Mouse (Mus musculus): Measurements from ENCODE around the gene BC048403. TPM values are rescaled to one million over a fixed set of nuclear protein-coding genes. Genes with fewer than 3 reads are reported as not detected.
A peak's percentile ranks its signal among the peaks of the same experiment; 100 is the strongest.

BC048403 gene
- 1 to 10 TPM; 8.6 to 8.8 TPM for total RNA-seq (2021)

DNA sequence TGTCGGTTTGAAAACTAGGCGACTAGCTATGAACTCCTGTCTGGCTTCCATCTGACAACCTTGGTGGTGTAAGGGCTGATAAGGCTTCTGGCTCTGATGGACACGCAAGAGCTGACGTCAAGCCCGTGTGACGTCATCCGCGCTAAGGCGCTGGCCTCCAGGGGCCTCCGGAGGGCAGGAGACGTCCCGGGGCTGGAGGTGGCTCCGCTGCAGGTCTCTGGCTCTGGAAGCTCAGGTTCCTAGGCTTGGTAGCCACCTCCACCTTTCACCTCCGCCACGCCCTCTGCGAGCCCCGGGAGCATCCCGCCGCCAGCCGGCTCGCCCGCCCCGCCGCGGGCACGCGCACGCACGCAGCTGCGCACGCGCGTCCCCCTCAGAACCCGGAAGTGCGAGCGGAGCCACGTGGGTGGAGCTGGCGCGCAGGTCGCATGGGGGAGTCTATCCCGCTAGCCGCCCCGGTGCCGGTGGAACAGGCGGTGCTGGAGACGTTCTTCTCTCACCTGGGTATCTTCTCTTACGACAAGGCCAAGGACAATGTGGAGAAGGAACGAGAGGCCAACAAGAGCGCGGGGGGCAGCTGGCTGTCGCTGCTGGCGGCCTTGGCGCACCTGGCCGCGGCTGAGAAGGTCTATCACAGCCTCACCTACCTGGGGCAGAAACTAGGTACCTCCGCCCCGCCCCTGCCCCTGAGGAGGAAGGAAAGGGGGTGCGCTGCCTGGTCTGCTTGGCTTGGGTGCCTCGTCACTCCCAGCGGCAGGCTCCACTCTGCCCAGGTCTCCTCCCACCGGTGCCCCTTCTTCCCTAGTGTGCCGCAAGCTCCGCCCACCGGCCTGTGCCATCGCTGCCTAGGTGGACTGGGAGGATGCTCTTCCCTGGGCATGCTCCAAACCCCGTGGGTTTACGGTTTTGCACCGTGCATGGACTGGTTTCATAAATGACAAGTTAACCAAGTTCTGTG is at the start of gene BC048403:
BC048403 (plus strand) TSS at position 390 of the 958 bp plus-strand sequence.
- intact Hi-C loops (cut with DNase I): no loop called here
- peak; percentile 74 to 91 for DNase-seq (ENCODE audit: extremely low spot score in 1 of 2, low spot score in 2 of 2)

DNA sequence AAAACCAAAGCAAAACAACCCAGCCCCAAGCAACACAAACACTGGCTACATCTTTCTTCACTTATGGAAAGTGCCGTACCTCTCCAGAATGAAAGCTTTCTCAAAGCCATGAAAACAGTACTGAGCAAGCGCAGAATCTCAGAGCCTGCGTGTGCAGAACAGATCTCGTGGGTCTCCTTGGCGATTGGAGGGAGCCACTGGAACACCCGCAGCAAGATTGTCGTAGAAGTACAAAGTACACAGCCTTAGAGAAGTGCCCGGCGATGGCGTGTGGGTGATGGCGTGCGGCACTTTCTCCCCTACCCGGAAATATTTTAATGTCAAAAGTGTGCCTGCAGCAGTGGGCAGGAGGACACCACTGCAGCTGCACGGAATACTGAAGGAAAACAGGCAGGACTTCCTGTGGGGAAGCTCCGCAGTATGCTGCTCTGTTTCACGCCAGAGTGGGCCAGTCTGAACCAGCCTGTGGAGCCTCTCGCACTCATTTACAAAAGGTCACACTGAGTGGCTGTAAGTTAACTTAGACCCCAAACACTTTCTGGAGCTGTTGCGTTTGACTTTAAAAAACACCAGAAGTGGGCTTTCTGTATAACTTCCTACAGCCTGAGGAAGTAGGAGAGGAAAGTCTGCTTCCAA is 46.7 kb upstream of the BC048403 start:
- DNase-seq (ENCODE audit: extremely low spot score in 1 of 2, low spot score in 2 of 2): no peak
- intact Hi-C loops (cut with DNase I): no loop called here

- intact Hi-C loops (cut with DNase I): no loop called here
Observed at GRCm38 (mm10) chr10:121694567-121694966, 45.2 kb upstream of the BC048403 start.

DNA sequence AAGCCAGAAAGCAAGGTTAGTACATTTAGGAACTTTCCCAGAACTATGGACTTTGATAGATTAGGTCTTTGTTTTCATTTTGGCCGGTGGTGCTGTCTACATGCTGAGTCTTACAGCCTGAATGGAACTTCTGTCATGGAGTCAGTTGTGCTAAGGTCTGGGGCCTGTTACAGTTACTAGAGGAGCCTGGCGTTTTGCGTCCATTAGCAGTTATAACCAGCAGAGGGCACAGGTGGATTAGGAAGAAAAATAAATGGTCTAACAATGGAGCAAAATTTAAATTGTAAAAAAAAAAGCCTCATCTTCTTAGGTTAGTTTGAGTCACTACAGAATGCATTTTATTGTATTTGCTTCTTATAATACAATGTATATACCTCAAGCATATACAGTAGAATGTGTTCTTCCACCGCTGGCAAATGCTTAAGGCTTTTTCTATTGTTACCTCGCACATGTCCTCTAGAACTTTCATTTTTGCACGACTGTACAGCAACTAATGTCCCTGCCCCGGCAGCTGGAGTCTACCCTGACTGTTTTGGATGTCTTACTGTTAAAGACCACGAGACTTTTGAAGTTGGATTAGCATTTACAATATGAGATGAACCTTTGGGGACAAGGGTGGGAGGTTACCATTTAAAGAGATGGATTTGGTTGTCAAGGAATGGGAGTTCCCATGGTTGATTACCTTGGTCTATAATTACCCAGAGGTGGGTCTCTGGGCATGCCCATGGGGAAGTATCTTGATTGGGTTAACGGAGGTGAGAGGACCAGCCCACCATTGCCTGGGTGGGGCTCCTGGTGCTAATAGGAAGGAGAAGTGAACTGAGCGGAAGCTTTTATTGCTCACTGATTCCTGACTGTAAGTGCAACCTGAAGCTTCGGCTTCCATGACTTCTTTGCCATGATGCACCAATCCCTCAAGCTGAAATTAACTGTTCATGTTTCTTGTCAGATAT is 38.2 kb upstream of the BC048403 start:
- intact Hi-C loops (cut with DNase I): loop anchor here (5.0 kb wide), 1 partner anchor 351 kb away; no protein-coding TSS in a partner anchor
- peak; percentile 31 to 47 for DNase-seq (ENCODE audit: extremely low spot score in 1 of 2, low spot score in 2 of 2)

More at GRCm38 (mm10) chr10:121694567-121694966, 45.2 kb upstream of the BC048403 start:
- no peak for DNase-seq (ENCODE audit: extremely low spot score in 1 of 2, low spot score in 2 of 2)

DNA sequence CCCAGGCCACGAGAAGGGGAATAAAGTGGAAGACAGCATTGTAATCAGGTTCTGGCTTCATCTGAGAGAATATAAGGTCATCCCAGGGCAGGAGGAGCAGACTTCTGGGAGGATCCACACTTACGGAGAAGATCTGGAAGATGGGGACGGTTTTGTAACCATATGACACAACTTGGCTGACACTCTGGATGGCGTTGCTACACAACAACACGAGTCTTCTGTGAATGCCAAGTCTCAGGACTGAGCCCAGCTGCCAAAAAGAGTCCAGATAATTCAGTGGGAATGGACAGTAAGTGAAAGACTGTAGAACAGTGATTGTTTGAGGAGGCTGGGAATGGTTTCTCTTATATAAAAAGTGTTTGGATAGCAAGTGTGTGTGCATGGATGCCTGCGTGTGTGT is 36.1 kb upstream of the BC048403 start:
- DNase-seq (ENCODE audit: extremely low spot score in 1 of 2, low spot score in 2 of 2): no peak
- intact Hi-C loops (cut with DNase I): loop anchor here (5.0 kb wide), 1 partner anchor 349 kb away; no protein-coding TSS in a partner anchor

- DNase-seq (ENCODE audit: extremely low spot score in 1 of 2, low spot score in 2 of 2): no peak
- intact Hi-C loops (cut with DNase I): loop anchor here (5.0 kb wide), 1 partner anchor 347 kb away; no protein-coding TSS in a partner anchor
Observed at GRCm38 (mm10) chr10:121704871-121705270, 34.9 kb upstream of the BC048403 start.

DNA sequence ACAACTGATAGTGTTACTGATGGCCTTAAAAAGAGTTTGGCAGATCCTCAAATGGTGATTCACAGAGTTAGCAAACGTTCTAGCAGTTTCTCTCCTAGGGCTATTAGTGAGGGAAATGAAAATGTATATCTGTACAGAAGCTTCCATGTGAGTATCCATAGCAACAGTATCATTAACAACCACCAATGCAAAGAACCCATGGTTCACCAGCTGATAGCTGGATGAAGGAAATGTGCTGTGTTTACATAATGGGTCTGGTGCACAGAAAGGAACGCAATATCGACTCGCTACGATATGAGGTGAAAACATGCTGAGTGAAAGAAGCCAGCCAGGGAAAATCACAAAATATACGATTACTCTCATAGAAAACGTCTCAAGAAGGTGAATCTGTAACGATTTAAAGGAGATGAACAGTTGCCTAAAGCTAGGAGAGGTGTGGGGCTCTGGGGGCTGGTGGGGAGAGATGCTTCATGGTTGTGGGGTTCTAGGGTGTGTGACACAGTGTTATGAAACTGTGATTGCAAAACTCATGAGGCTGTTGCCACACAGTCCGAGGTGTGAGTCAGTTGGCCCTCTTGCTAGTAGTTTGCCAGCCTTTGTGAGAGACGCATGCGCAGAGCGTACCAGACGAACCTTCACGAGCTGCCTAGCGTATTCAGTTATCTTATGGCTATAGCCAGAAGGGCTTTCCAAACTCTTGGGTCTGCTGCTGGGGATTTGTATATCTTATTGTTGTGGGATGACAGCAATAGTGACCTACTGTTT is 34.2 kb upstream of the BC048403 start:
- intact Hi-C loops (cut with DNase I): no loop called here
- DNase-seq (ENCODE audit: extremely low spot score in 1 of 2, low spot score in 2 of 2): no peak

DNA sequence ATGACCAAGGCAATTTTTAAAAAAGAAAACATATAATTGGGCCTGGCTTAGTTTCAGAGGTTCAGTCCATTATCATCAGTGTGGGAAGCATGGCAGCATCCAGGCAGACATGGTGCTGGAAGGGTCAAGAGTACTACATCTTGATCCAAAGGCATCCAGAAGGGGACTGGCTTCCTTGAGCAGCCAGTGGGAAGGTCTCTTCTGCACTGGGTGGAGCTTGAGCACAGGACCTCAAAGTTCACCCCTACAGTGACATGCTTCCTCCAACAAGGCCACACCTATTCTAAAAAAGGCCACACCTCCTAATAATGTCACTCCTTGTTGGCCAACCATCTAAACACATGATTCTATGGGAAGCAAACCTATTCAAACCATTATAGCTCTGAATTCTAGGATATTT is 22.9 kb upstream of the BC048403 start:
- intact Hi-C loops (cut with DNase I): no loop called here
- no peak for DNase-seq (ENCODE audit: extremely low spot score in 1 of 2, low spot score in 2 of 2)

DNA sequence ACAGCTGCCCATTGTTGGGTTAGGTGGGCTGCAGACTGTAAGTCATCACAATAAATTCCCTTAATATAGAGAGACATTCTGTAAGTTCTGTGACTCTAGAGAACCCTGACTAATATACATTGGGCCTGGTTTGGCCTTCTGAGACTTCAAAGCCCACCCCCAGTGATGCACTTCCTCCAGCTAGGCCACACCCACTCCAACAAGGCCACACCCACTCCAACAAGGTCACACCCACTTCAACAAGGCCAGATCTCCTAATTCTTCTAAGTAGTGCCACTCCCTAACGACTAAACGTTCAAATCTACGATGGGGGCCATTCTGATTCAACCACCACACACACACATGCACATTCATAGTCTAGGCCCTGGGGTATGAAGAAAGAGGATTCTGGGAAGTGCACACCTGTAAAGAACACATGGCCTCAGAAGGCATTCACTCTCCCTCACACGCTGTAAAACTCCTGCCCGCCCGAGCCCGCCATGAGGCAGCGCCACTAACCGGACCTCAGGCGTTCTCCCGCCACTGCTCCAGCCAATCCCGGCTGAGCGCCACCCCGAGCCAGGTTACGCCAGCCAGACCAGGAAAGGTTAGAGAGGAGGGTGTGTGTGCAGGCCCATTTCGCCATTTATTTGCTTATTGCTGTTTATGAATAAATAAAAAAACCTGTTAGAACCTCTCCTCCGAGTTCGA is 20.7 kb upstream of the BC048403 start:
- DNase-seq (ENCODE audit: extremely low spot score in 1 of 2, low spot score in 2 of 2): no peak
- intact Hi-C loops (cut with DNase I): no loop called here

DNA sequence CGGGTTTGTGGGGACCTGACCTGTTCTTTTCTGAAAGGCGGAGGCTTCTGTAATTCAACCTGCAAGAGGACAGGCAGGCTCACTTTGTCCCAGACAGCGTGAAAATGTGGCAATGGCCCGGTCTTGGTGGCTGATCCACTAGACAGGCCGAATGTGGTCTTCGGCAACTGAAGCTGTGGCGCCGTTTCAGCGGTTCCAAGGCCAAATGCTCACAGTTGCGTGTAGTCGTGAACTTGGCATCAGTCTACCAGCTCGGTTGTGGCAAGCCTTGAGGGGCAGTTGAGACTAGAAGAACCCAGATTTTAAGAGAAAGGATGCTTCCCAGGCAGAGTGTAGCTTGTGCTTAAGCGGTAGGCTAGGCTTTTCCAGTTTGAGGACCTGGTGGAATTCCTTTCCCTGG is 19.0 kb upstream of the BC048403 start:
- DNase-seq (ENCODE audit: extremely low spot score in 1 of 2, low spot score in 2 of 2): no peak
- intact Hi-C loops (cut with DNase I): no loop called here

DNA sequence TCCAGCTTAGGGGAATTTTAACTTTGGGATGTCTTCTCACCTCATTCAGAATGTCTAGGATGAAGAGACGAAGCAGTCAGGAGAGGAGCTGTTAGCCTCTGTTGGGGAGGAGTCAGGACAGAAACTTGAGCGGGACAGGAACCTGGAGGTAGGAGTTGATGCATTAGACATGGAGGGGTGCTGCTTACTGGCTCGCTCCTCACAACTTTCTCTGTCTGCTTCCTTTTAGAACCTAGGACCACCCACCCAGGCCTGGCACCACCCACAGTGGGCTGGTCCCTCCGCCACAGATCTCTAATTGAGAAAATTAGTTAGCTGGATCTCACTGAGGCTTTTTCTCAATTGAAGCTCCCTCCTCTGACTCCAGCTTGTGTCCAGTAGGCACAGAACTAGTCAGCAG is 13.2 kb upstream of the BC048403 start:
- intact Hi-C loops (cut with DNase I): no loop called here
- no peak for DNase-seq (ENCODE audit: extremely low spot score in 1 of 2, low spot score in 2 of 2)

DNA sequence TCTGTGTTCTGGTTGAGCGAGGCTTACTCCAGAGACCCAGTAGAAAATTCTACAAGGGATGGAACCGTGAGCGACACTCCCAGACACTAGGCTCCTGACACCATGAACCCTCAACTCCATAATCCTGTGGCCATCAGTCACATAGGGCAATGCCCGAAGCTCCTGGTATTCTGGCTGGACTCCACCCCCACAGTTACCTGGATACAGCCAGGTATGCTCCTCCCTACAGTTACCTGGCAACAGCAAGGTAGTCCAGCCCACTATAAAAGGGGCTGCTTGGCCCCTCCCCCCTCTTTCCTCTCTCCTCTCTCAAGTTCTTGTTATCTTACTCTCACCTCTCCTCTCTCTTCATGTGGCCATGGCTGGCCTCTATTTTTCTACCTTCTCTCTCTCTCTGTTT is 12.6 kb upstream of the BC048403 start:
- intact Hi-C loops (cut with DNase I): no loop called here
- DNase-seq (ENCODE audit: extremely low spot score in 1 of 2, low spot score in 2 of 2): no peak

- no peak for DNase-seq (ENCODE audit: extremely low spot score in 1 of 2, low spot score in 2 of 2)
- intact Hi-C loops (cut with DNase I): no loop called here
Observed at GRCm38 (mm10) chr10:121728226-121728625, 11.5 kb upstream of the BC048403 start.

DNA sequence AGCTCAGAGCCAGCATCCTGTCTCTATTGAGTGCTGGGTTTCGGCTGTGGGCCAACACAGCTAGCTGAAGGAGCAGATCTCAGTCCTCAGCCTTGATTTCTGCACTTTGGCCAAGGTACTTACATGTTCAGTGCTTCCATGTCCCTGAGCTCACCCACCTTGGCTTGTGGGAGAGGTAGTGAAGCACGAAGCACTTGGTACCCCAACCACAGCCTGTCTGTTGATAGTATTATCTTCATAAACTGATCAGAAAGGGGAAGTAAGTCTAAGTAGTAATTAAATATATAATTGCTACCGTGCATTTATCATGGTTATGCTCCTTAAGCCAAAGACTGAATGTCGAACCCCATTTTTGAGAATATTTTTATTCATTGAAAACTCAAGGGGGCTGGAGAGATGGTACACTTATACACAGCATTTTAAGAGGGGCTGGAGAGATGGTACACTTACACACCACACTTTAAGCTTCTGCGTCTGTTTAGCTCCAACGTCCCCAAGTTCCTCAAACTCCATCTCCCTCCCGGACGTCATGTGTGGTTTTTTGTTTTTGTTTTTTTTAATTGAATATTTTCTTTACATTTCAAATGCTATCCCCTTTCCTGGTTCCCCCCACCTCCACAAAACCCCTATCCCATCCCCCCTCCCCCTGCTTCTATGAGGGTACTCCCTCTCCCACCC is 8.6 kb upstream of the BC048403 start:
- intact Hi-C loops (cut with DNase I): no loop called here
- DNase-seq (ENCODE audit: extremely low spot score in 1 of 2, low spot score in 2 of 2): no peak

DNA sequence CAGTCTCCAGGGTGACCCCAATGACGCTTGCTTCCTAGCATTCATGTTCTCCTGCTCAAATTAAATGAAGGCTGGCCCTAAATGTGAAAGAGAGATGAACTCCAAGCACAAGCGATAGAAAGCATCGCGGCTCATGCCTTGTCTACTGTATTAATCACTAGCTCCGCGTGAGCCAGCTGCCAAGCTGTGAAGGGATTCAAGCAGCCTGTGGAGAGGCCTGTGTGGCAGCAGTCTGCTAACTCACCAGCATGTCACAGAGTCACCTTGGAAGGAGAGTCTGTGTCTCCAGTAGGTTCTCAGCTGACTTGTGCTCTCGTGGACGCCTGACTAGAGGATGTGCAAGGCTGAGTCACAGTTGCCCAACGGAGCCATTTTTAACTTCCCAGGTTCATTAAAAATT is 7.2 kb upstream of the BC048403 start:
- no peak for DNase-seq (ENCODE audit: extremely low spot score in 1 of 2, low spot score in 2 of 2)
- intact Hi-C loops (cut with DNase I): no loop called here

GRCm38 (mm10) chr10:121737256-121737655 is 2.5 kb upstream of the BC048403 start:
- no peak for DNase-seq (ENCODE audit: extremely low spot score in 1 of 2, low spot score in 2 of 2)
- intact Hi-C loops (cut with DNase I): no loop called here

DNA sequence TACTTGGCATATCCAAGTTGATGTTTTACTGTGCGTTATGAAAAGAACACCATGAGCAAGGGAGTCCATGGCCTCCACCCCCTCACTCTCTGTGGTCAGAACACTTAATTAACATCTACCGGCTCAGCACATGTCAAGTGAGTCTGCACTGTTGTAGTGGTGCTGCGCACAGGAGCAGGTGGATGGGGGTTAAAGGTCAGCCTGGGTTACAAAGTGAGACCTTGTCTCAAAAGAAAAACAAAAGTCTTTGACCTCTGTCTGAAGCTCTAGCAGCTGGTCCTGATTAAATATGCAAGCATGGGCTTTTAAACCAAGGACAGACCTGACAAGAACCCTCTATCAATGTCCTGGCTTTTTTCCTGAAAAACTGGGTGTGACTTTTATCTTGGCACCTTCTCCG is 2.6 kb downstream of the BC048403 start:
- intact Hi-C loops (cut with DNase I): no loop called here
- no peak for DNase-seq (ENCODE audit: extremely low spot score in 1 of 2, low spot score in 2 of 2)

Data from left cerebral cortex, postnatal 10 days (tissue).